Mouse (Mus musculus): ENCODE results near the gene Tspyl3.

GRCm38 (mm10) chr2:153239021-153239859, 14.0 kb upstream of the Tspyl3 start:
- TF ChIP-seq USF1 (IDR thresholded peaks at IDR 0.05; ENCODE audit: low read depth) (no peak), CTCF (IDR thresholded peaks at IDR 0.05; ENCODE audit: control insufficient read depth, insufficient read depth, insufficient read length) (no peak), FOSL1 (IDR thresholded peaks at IDR 0.05; ENCODE audit: insufficient read depth, low read length, poor library complexity, severe bottlenecking) (no peak), MAX (IDR thresholded peaks at IDR 0.05) (no peak), CEBPB (IDR thresholded peaks at IDR 0.05; ENCODE audit: low read depth) (no peak), MYOD1 (IDR thresholded peaks at IDR 0.05; ENCODE audit: control insufficient read depth, insufficient read length, low read depth) (no peak), MYOG (IDR thresholded peaks at IDR 0.05; ENCODE audit: control insufficient read depth, extremely low read depth, insufficient read length) (no peak)

Data from C2C12 (cell line).